Mouse (Mus musculus) G1E (cell line): ENCODE measurements around the gene Dgcr8. TPM values are rescaled to one million over a fixed set of nuclear protein-coding genes. Genes with fewer than 3 reads are reported as not detected.

Source experiments
- ATAC-seq: 2 replicates; pipeline ENCODE4 v1.8.0; 2016; ENCODE audit warnings: mild to moderate bottlenecking; ENCODE audit not compliant: insufficient number of reproducible peaks, poor library complexity, low FRiP score, severe bottlenecking; ENCODE audit errors: extremely low read depth
- DNase-seq: peaks from one replicate; pipeline ENCODE4 v3.0.0; 2012; ENCODE audit warnings: low spot score
- H3K27me3 ChIP-seq: 2 replicates; pipeline ENCODE4 v1.6.1; 2012; ENCODE audit warnings: mild to moderate bottlenecking, low read length, inconsistent platforms; ENCODE audit not compliant: insufficient read depth
- H3K36me3 ChIP-seq: replicated peaks from 2 replicates; pipeline ENCODE3; 2012; ENCODE audit warnings: mild to moderate bottlenecking, inconsistent platforms
- H3K4me1 ChIP-seq: 2 replicates; pipeline ENCODE4 v1.6.1; 2012; ENCODE audit warnings: low read depth, low read length, inconsistent platforms, mixed read lengths; ENCODE audit not compliant: insufficient read depth
- H3K4me3 ChIP-seq: 2 replicates; pipeline ENCODE4 v1.5.1; 2012; ENCODE audit warnings: low read depth, mild to moderate bottlenecking, inconsistent platforms, low read length, moderate library complexity, mixed read lengths
- H3K9me3 ChIP-seq: replicated peaks from 2 replicates; pipeline ENCODE4 v1.6.1; 2012; ENCODE audit warnings: inconsistent platforms
- CTCF ChIP-seq: IDR thresholded peaks from 2 replicates; pipeline ENCODE4 v1.5.1; 2012; ENCODE audit warnings: low read depth, low read length, inconsistent platforms, mixed read lengths
- GATA1 ChIP-seq: IDR thresholded peaks from 2 replicates; pipeline ENCODE4 v1.6.1; 2012; ENCODE audit warnings: borderline replicate concordance, low read length, inconsistent platforms, mixed read lengths
- GATA2 ChIP-seq: IDR thresholded peaks from 2 replicates; pipeline ENCODE4 v1.6.1; 2012; ENCODE audit warnings: low read depth, low read length, inconsistent platforms, borderline replicate concordance
- POLR2AphosphoS5 ChIP-seq: IDR thresholded peaks from 2 replicates; pipeline ENCODE4 v1.6.1; 2012; ENCODE audit warnings: low read depth, low read length, inconsistent platforms; ENCODE audit not compliant: insufficient replicate concordance
- TAL1 ChIP-seq: conservative IDR thresholded peaks from 2 replicates; pipeline ENCODE4 v1.6.1; 2012; ENCODE audit warnings: low read depth, low read length, inconsistent platforms, mixed read lengths
- polyA plus RNA-seq: library from polyadenylated mRNA; stranded (reverse); fragments of >175 nt; gene quantifications from 2 replicates; pipeline ENCODE4 v1.2.3, GENCODE M21; 2012
- total RNA-seq, 2 experiments: library from RNA; stranded (forward) in 1 of 2; stranded (reverse) in 1 of 2; fragments of 200-1000 nt in 1 of 2; fragments of >200 nt in 1 of 2; fragmentation: Nextera tagmentation in 1 of 2; gene quantifications; 2 replicates each; pipeline ENCODE4 v1.2.3; 2014 to 2017

The Dgcr8 gene
- total and polyA plus RNA-seq, 3 experiments, result 9.8 to 52.8 (median 52.7) TPM

- Histone ChIP-seq H3K36me3 (no peaks in the 10 kb centered on the region), H3K4me3 (no peak overlapping the region), H3K27me3 (peaks cover 70% of the 10 kb centered on the region), H3K4me1 (no peaks in the 10 kb centered on the region; the same call in 1 of the 2 replicates), H3K9me3 (no peaks in the 10 kb centered on the region)
- TF ChIP-seq TAL1 (no peak), GATA1 (no peak), CTCF (no peak), GATA2 (no peak), POLR2AphosphoS5 (no peak)
- no peak for DNase-seq
- no peak for ATAC-seq
These were observed 61.9 kb downstream of the Dgcr8 start for GRCm38 (mm10) chr16:18227187-18227586.

- H3K36me3 ChIP-seq, result no peaks in the 10 kb centered on the region
- TF ChIP-seq POLR2AphosphoS5 (no peak), TAL1 (no peak), GATA2 (no peak), GATA1 (no peak), CTCF (no peak)
- peaks cover 2% of the 10 kb centered on the region; the same call in 1 of the 2 replicates for H3K4me1 ChIP-seq
These were observed 66.9 kb downstream of the Dgcr8 start for GRCm38 (mm10) chr16:18222188-18222587.

GRCm38 (mm10) chr16:18221543-18221898 is 67.5 kb downstream of the Dgcr8 start:
- Histone ChIP-seq H3K4me1 (peaks cover 2% of the 10 kb centered on the region; the same call in 1 of the 2 replicates), H3K36me3 (no peaks in the 10 kb centered on the region), H3K9me3 (no peaks in the 10 kb centered on the region), H3K4me3 (no peak overlapping the region), H3K27me3 (peaks cover 59% of the 10 kb centered on the region)
- ATAC-seq, result no peak
- TF ChIP-seq POLR2AphosphoS5, result no peak
- no peak for TF ChIP-seq GATA2
- TF ChIP-seq GATA1, result no peak
- TF ChIP-seq CTCF, result no peak
- no peak for TF ChIP-seq TAL1
- no peak for DNase-seq

More at GRCm38 (mm10) chr16:18222188-18222587, 66.9 kb downstream of the Dgcr8 start:
- H3K27me3 ChIP-seq, result peaks cover 61% of the 10 kb centered on the region
- DNase-seq (no peak), ATAC-seq (no peak)
- H3K9me3 ChIP-seq, result no peaks in the 10 kb centered on the region
- H3K4me3 ChIP-seq, result no peak overlapping the region

- no peak for TF ChIP-seq TAL1
- no peak for TF ChIP-seq GATA2
- no peak for TF ChIP-seq POLR2AphosphoS5
- TF ChIP-seq CTCF, result no peak
- TF ChIP-seq GATA1, result no peak
- no peak for DNase-seq
- ATAC-seq, result no peak
- Histone ChIP-seq H3K27me3 (peaks cover 62% of the 10 kb centered on the region), H3K4me1 (peaks cover 2% of the 10 kb centered on the region; the same call in 1 of the 2 replicates), H3K9me3 (no peaks in the 10 kb centered on the region), H3K36me3 (no peaks in the 10 kb centered on the region), H3K4me3 (no peak overlapping the region)
These were observed 68.0 kb downstream of the Dgcr8 start for GRCm38 (mm10) chr16:18220856-18221542.

- ATAC-seq, result no peak
- Histone ChIP-seq H3K27me3 (peaks cover 63% of the 10 kb centered on the region), H3K9me3 (no peaks in the 10 kb centered on the region), H3K36me3 (no peaks in the 10 kb centered on the region), H3K4me3 (no peak overlapping the region), H3K4me1 (peaks cover 2% of the 10 kb centered on the region; the same call in 1 of the 2 replicates)
- DNase-seq, result no peak
- TF ChIP-seq CTCF (no peak), GATA2 (no peak), POLR2AphosphoS5 (no peak), TAL1 (no peak), GATA1 (no peak)
These were observed 69.0 kb downstream of the Dgcr8 start for GRCm38 (mm10) chr16:18220001-18220400.

- no peak overlapping the region for H3K4me3 ChIP-seq
- H3K36me3 ChIP-seq, result no peaks in the 10 kb centered on the region
- no peak for TF ChIP-seq CTCF
- ATAC-seq (no peak), DNase-seq (no peak)
- no peaks in the 10 kb centered on the region for H3K9me3 ChIP-seq
- H3K27me3 ChIP-seq, result peaks cover 65% of the 10 kb centered on the region
- peaks cover 2% of the 10 kb centered on the region; the same call in 1 of the 2 replicates for H3K4me1 ChIP-seq
These were observed 70.5 kb downstream of the Dgcr8 start for GRCm38 (mm10) chr16:18218580-18218996.

- Histone ChIP-seq H3K4me1 (peaks cover 2% of the 10 kb centered on the region; the same call in 1 of the 2 replicates), H3K27me3 (peaks cover 63% of the 10 kb centered on the region), H3K9me3 (no peaks in the 10 kb centered on the region), H3K4me3 (no peak within 1 kb of the TSS), H3K36me3 (no peaks in the 10 kb centered on the region)
- TF ChIP-seq POLR2AphosphoS5 (no peak), CTCF (no peak), GATA2 (no peak), TAL1 (no peak), GATA1 (no peak)
- ATAC-seq, result no peak
- no peak for DNase-seq
These were observed 71.5 kb downstream of the Dgcr8 start, which contains the start of gene Ccdc188 for GRCm38 (mm10) chr16:18217579-18217978. Gene Ccdc188, plus strand, starts transcription at chr16:18217879.
